In the genomic region with DNA sequence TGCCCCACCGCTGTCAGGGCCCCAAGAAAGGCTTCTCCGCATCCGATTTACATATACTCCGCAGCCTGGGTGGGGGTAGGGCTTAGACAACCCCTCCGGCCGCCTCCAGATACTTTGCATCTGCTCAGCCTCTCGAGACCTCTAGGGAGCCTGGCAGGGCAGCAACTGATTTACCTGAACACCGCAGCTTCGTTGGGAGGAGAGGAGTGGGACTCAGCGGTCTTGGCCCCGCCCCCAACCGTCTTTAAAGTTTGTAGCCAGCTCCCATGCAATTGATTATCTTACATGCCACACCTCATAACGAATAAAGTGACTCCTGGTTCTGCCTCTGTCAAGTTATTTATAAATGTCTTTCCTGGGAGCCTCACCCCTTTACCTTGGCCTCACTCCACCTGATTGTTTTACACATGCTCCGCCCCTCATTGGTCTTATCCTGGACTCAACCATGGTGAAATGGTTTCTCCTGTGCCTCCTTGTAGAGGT, we compare ENCODE assay signal across 8 mouse cellular contexts. TPM values are rescaled to one million over a fixed set of nuclear protein-coding genes. Genes with fewer than 3 reads are reported as not detected.
DNase-seq lines count a peak whose midpoint lies in the region; ATAC-seq and TF ChIP-seq lines count a peak whose summit lies in the region.

A gene (minus strand): TSS at position 316 of the 483 bp plus-strand sequence.

- peak within 1 kb of the TSS; percentile 83 for H3K4me3 ChIP-seq in cortical plate, adult 2 months (ENCODE audit: insufficient read depth, low read length)
- peak within 1 kb of the TSS; percentile 93 for H3K4me3 ChIP-seq in testis, adult 2 months (ENCODE audit: control insufficient read depth, low read depth, low read length)

- peak; percentile 48 for DNase-seq in urinary bladder, postnatal 14 days (ENCODE audit: low spot score)
- no peak for DNase-seq in urinary bladder, postnatal 36 days (ENCODE audit: low spot score in 2 of 2)
- peak; percentile 40 to 49 for DNase-seq in heart, postnatal 10 days
- DNase-seq in kidney, postnatal 4 days, result peak; percentile 51 to 67
- no peak for DNase-seq in retina, embryonic 14.5 days (ENCODE audit: low spot score)

- H3K36me3 ChIP-seq in testis, adult 2 months (ENCODE audit: control insufficient read depth, insufficient read depth, low read length), result no peaks in the 10 kb centered on the region; the same call in none of the 2 replicates

- H3K27ac ChIP-seq in cortical plate, adult 2 months (ENCODE audit: insufficient read depth, low read length), result peak within 1 kb of the TSS; percentile 99
- H3K27ac ChIP-seq in testis, adult 2 months (ENCODE audit: control insufficient read depth, insufficient read depth, low read depth, low read length), result peak within 1 kb of the TSS; percentile 89

- peak; percentile 4; the same call in 1 of the 2 replicates for ATAC-seq in megakaryocyte, adult 5-6 weeks (ENCODE audit: poor library complexity, severe bottlenecking)

- intact Hi-C loops in heart, postnatal 10 days (cut with DNase I), result no loop called here

- TF ChIP-seq CTCF in cortical plate, adult 2 months (IDR thresholded peaks at IDR 0.05; ENCODE audit: extremely low read depth, insufficient read depth, low read length), result no peak
- TF ChIP-seq CTCF in testis, adult 2 months (IDR thresholded peaks at IDR 0.05; ENCODE audit: control insufficient read depth, insufficient read depth, insufficient replicate concordance, low read depth, low read length), result no peak

- no peaks in the 10 kb centered on the region for H3K4me1 ChIP-seq in cortical plate, adult 2 months (ENCODE audit: control insufficient read depth, insufficient read depth, low read length)
- peaks cover 32% of the 10 kb centered on the region for H3K4me1 ChIP-seq in testis, adult 2 months (ENCODE audit: control insufficient read depth, insufficient read depth, low read length)

- TF ChIP-seq POLR2A in cortical plate, adult 2 months (IDR thresholded peaks at IDR 0.05; ENCODE audit: extremely low read depth, insufficient read depth, low read length), result no peak
- no peak for TF ChIP-seq POLR2A in testis, adult 2 months (IDR thresholded peaks at IDR 0.05; ENCODE audit: control insufficient read depth, low read depth, low read length)

- no peaks in the 10 kb centered on the region for H3K27me3 ChIP-seq in testis, adult 2 months (ENCODE audit: control insufficient read depth, insufficient read depth, low read length)

RNA-seq across cellular contexts. Expression of the gene that starts here (rescaled TPM):
- 8.4 and 8.5 TPM in 2 replicates for polyA plus RNA-seq in cortical plate, adult 2 months (2012; rRNA removed)
- total RNA-seq in heart, postnatal 10 days (2021), result 1 to 10 TPM; 2.8 to 3.2 TPM
- 2.6 and 3.0 TPM in 2 replicates for total RNA-seq in megakaryocyte, adult 5-6 weeks (2015)
- total RNA-seq in megakaryocyte, adult 5-6 weeks (2017), result 4.1 and 5.2 TPM in 2 replicates
- 5.1 and 5.7 TPM in 2 replicates for polyA plus RNA-seq in testis, adult 2 months (2012; rRNA removed)

Comparison
In these comparisons a context has a peak if more than half of its experiments do, and no peak if none do; other contexts are left out.
1. DNase-seq: peak in urinary bladder, postnatal 14 days (single experiment), heart, postnatal 10 days (2 of 2) and kidney, postnatal 4 days (2 of 2); none in urinary bladder, postnatal 36 days (0 of 2) and retina, embryonic 14.5 days (single experiment).